Mouse (Mus musculus) right cerebral cortex, postnatal 14 days (tissue): Measurements from ENCODE around the gene B630019K06Rik.
"Not testable (repeated sequence)": the region's sequence is repeated elsewhere in the genome, so short reads cannot be mapped to it uniquely, and the experiment has no call there.

Experiments used
- DNase-seq: peaks from one replicate; pipeline ENCODE4 v3.0.0; 2022

Gene B630019K06Rik

GRCm38 (mm10) chrX:8892343-8893155, at the start of gene B630019K06Rik:
Gene B630019K06Rik, plus strand, starts transcription at chrX:8892382.
- DNase-seq = peak; percentile 50

- no peak for DNase-seq
Observed at GRCm38 (mm10) chrX:8843694-8844093, 48.5 kb upstream of the B630019K06Rik start, which contains the start of gene Gm6592. Gene Gm6592, plus strand, starts transcription at chrX:8843994.

- no peak for DNase-seq
Observed at GRCm38 (mm10) chrX:8852486-8852885, 39.7 kb upstream of the B630019K06Rik start.

- DNase-seq = peak; percentile 78
Observed at GRCm38 (mm10) chrX:8864331-8864730, 27.9 kb upstream of the B630019K06Rik start.

- not testable (repeated sequence) for DNase-seq
Observed at GRCm38 (mm10) chrX:8873953-8874352, 18.2 kb upstream of the B630019K06Rik start, which contains the start of gene Gm5751. Gene Gm5751, plus strand, starts transcription at chrX:8874253.

- no peak for DNase-seq
Observed at GRCm38 (mm10) chrX:8884336-8884735, 7.8 kb upstream of the B630019K06Rik start.

GRCm38 (mm10) chrX:8891975-8892342, 223 bp upstream of the B630019K06Rik start:
- DNase-seq = no peak

GRCm38 (mm10) chrX:8893182-8893651, 1.0 kb downstream of the B630019K06Rik start:
- DNase-seq = peak; percentile 17

GRCm38 (mm10) chrX:8900823-8901222, 8.6 kb downstream of the B630019K06Rik start:
- no peak for DNase-seq

- DNase-seq = no peak
Observed at GRCm38 (mm10) chrX:8901906-8902472, 9.8 kb downstream of the B630019K06Rik start.

- DNase-seq = no peak
Observed at GRCm38 (mm10) chrX:8921080-8921479, 28.9 kb downstream of the B630019K06Rik start.

- DNase-seq = peak; percentile 7
Observed at GRCm38 (mm10) chrX:8921813-8922607, 29.8 kb downstream of the B630019K06Rik start.

GRCm38 (mm10) chrX:8927308-8927707, 35.1 kb downstream of the B630019K06Rik start:
- no peak for DNase-seq

GRCm38 (mm10) chrX:8944041-8944440, 51.9 kb downstream of the B630019K06Rik start:
- DNase-seq = no peak
